Mouse (Mus musculus): ENCODE results near the gene Cdhr5.
"Not testable (repeated sequence)": the region's sequence is repeated elsewhere in the genome, so short reads cannot be mapped to it uniquely, and the experiment has no call there.

The Cdhr5 gene

DNA sequence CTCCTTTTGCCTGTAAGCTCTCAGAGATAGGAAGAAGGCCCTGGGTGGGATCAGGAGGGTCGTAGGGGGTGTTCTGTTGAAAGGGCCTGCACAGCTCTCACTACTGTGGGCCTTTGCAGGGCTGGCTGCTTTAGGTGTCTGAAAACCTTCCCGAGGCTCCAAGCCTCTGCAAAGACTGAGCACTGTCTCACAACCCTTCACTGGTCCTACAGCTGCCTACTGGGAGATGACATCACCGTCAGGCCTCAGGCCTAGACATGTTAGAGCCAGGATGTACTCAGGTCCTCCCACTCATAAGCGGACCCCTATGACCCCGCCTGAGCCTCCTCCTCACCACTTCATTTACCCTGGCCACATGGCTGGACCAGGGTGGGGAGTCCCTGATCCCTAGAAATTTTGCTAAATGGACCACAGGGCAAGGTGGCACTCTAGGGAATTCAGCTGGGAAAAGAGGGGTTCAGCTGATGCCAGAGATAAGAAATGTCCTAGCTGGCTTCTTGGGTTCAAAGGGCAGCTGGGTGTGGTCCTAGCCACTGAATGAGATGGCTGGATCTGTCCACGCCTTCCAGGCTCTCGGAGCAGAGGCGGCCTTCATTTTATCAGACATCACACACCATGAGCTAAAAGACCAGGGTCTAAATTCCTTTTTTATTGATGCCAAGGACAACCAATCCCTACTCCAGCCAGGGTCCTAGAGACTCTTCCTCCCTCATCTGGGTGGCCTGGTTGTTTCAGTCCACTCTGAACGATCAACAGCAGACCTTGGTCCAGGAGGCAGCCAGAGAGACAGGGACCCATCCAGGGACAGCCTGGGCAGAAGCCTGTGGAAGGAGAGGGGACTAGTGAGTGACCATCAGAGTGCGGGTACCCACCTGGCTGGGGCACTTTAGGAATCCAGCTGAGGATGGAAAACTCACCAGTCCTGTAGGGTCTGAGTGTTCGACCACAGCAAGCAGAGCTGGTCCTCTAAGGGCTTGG is 1.4 kb upstream of the Cdhr5 start:
- DNase-seq (ENCODE audit: low spot score), result peak; percentile 63

GRCm38 (mm10) chr7:141275356-141275755 is 1.2 kb downstream of the Cdhr5 start:
- DNase-seq (ENCODE audit: low spot score), result no peak

GRCm38 (mm10) chr7:141270631-141271030 is 6.0 kb downstream of the Cdhr5 start:
- DNase-seq (ENCODE audit: low spot score), result no peak

- no peak for DNase-seq (ENCODE audit: low spot score)
Observed at GRCm38 (mm10) chr7:141269273-141269545, 7.4 kb downstream of the Cdhr5 start.

DNA sequence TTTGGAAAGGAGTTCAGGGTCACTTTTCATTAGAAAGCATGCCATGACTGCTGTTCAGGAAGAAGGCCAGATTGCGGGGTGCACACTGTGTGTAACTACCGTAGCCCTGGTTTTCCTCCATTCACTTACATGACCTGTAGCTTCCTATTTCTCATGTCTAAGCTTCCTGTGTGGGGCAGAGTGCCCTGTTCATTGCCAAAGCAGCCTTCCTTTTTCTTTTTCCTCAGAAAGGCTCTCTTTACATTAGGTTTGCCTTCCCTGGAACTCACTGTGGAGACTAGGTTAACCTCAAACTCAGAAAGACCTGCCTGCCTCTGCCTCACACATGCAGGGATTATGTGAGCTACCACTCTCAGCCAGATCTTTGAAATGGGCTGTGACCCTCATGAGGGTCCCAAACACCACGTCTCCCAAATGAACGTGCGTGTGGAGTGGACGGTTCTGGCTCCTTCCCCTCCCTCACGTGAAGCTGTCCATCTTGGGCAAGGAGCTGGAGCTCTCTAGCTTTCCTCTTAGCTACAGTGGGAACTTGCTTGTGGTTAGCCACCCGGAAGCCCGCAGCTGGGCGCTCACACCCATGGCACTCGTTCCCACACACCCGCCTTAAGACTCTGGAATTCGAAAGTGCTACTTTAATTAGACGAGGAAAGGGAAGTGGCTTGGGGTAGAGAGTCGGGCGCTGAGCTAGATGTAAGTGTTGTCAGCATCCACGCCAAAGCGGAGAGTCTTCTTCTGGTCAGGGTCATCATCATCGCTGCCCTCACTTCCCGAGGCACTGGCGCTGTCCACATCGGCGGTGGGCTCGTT is 7.9 kb downstream of the Cdhr5 start:
- DNase-seq (ENCODE audit: low spot score), result no peak

DNA sequence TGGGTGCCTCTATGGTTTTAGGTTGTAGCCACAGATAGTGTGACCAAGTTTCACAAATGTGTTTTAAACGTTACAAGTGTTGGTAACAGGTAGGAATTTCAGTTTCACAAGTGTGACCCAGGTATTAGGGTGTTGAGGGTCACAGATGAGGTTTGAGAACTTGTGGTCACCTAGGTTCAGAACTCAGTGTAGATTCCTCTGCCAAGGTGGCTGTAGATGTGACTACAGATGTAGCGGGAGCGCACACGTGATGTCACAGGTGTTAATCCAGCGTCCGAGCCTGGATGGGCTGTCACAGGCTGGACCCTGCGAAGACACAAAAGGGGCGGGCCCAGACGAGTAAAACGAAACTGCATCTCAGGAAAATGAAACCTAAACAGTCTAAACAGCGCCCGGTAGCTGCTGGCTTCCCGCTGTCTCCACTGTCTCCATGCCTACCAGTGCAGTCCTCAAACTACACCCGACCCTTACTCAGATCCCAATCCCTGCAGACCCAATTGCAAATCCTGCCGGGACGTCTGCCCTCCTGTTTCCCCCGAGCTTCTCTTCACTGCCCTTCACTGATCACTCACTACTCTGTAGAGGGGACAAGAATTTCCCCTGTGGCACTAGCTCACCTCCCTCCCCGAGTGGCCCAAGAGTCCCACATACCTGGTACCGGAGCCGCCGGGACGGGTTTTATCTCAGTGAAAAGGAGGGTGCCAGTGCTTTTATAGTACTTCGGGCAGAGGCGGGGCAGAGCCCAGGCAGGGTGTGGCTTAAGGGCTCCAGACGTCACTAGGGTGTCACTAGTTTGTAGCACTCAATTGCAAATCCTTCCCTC is 10.6 kb downstream of the Cdhr5 start, which contains the start of gene Irf7:
Gene Irf7 (minus strand): TSS at position 743 of the 823 bp plus-strand sequence.
- DNase-seq (ENCODE audit: low spot score), result no peak

DNA sequence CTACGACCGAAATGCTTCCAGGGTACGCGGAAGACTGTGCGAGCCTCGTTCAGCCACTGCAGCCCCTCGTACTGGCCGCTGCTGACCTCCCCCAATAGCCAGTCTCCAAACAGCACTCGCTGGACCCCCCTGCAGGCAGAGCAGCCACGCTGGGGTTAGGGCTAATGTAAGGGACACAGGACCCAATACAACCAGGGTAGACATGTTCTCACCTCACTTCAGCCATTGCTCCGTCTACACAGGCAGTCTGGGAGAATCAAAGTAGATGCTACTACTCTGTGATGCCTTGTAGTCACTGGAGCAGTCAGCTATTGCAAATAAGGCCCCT is 11.2 kb downstream of the Cdhr5 start:
- no peak for DNase-seq (ENCODE audit: low spot score)

DNA sequence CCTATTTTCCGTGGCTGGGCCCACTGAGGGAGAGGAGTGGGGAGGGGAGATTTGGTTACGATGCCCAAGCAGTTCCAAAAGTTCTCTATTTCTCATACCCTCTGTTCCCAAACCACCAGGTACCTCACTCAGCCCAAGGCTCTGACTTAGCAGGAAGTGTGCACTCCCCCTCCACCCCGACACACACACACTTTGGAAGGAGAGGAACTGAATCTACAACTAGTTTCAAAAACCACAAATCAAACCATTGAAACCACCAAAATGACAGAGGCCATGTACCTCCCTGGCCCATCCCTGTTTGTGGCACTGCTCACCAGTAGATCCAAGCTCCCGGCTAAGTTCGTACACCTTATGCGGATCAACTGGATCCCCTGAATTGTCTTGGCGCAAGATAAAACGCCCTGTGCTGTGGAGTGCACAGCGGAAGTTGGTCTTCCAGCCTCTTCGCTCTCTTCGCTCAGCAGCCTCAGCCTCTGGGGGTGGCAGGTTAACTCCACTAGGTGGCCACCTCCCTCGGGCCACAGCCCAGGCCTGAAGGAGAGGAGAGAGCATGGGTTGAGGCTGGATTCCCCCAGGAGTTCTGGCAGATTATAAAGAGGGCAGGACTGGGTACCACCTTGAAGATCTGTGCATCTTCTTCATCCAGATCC is 11.7 kb downstream of the Cdhr5 start:
- peak; percentile 43 for DNase-seq (ENCODE audit: low spot score)

- DNase-seq (ENCODE audit: low spot score), result no peak
Observed at GRCm38 (mm10) chr7:141264041-141264700, 12.4 kb downstream of the Cdhr5 start.

DNA sequence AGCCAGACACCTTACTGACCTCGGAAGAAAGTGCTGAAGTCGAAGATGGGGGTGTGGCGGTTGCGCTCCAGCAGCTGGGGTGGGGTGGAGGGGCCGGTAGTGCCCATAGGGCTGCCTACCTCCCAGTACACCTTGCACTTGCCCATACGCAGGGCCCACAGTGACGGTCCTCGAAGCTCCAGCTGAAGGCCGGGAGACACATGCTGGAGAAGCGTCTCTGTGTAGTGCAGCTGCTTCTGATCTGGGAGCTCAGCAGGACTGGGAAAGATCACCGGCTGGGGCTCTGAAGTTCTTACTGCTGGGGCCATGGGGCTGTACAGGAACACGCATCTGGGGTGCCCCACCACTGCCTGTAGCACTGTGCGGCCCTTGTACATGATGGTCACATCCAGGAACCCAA is 12.9 kb downstream of the Cdhr5 start:
- no peak for DNase-seq (ENCODE audit: low spot score)

DNA sequence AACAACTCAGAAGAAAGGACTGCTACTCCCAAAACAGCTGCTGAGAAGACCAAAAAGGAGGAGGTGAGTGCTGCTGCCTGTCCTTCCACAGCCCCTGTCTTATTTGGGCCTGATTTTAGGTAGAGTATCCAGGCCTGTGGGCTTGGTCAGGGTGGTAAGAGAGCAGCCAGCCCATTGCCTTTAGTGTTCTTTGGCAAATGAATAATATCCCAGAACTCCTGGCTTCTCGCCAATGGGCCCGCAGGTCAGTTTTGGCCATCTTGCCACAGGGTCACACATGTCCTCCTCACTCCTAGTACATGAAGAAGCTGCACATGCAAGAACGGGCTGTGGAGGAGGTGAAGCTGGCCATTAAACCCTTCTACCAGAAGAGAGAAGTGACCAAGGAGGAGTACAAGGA is 15.1 kb downstream of the Cdhr5 start:
- no peak for DNase-seq (ENCODE audit: low spot score)

DNA sequence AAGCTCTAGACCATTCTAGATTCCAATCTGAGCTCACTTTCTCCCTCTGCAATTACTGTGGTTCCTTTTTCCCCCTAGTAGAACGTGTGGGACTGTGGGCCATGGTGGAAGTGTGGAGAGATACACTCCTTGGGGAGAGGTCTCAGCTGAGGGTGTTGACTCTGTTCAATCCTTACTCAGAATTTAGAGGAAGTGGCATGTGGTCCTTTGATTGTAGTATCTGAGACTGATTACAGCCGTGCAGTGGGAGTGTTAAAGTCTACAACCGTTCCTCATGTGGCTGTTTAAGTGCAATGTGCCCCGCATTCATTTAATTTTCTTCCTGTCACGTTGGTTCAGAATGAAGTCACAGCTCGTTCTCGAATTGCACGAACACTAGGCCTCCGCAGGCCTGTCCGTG is 20.4 kb downstream of the Cdhr5 start:
- no peak for DNase-seq (ENCODE audit: low spot score)

GRCm38 (mm10) chr7:141250486-141250885 is 26.1 kb downstream of the Cdhr5 start:
- not testable (repeated sequence) for DNase-seq (ENCODE audit: low spot score)

DNA sequence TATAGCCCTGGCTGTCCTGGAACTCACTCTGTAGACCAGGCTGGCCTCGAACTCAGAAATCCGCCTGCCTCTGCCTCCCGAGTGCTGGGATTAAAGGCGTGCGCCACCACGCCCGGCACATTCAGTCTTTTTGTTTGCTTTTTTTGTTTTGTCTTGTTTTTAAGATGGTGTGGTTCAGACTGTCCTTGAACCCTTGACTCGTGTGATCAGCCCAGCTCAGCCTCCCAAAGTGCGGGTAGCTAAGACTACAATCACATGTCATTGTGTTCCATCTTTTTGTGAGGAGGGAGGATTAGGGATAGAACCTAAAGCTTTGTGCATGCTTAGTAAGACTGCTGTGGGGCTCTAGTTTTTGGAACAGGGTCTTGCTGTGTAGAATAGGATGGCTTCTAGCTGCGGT is 45.0 kb downstream of the Cdhr5 start:
- no peak for DNase-seq (ENCODE audit: low spot score)

- no peak for DNase-seq (ENCODE audit: low spot score)
Observed at GRCm38 (mm10) chr7:141231111-141231510, 45.5 kb downstream of the Cdhr5 start.

DNA sequence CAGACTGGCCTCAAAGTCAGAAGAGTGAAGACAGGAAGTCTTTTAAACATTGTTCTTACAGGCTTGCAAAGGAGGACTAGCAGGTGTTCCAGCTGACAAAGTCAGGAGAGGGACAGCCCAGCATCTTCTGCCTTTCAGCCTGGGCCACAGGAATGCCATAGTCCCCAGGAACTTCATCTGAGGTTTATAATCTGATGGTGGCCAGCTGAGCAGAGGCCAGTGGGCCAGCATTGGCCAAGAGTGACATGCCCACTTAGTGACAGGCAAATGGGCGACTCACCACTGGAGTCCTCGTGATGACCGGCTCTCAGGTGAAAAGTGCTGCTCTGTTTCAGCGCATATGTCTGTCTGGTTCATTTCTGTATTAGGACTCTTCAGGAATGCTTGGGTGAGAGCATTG is 46.0 kb downstream of the Cdhr5 start:
- no peak for DNase-seq (ENCODE audit: low spot score)

DNA sequence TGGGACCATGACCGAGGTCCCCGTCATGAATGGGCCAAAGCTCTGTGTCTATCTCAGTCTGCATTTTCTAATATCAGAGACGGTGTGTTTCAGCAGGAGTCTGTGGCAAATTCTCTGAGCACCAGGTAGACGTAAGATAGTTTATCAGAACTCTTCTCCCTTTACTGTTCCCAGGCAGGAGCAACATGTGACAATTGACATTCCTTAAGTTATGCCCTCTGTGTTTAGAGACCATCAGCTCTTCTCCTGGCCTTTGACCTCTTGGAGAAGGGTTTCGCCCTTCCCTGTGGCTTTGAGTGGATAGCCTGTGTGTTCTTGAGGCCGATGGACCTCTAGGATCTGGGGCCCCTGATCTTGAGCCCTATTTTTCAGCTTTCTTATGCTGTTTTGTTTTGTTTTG is 46.9 kb downstream of the Cdhr5 start:
- DNase-seq (ENCODE audit: low spot score), result peak; percentile 64

DNA sequence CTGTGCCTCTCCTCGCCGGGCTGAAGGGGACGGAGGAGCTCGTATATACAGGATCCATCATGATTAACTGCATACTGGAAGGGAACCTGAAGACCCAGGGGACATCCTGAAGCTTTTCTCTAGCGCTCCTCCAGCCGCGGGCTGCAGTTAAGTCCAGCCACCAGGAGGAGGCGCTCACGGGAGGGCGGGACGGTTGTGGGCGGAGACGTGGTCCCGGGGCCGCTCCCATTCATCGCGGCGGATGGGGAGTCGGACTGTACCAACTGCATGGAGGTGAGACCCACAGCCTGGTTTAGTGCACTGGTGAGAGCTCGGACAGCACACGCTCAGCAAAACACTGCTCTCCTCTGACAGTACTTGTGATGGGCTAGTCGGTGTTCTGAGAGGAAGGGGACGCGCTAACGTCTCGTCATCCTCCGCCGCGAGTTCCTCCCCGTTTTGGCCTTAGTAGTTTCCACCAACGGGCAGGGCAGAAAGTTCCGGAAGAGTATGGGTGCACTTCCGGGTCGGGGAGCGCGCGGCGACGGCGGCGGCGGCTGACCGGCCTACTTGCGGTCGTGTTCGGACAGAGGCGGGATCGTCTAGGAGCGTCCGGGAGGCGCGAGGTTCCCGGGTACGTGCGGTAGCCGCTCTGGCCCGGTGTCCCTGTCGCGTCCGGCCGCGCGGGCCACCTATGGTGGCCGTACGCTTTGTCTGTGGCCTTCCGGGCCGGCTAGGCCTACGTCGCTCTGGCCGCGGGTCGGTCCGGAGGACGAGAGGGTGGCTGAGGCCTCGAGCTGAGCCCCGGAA is 48.1 kb downstream of the Cdhr5 start, which contains the start of gene Phrf1:
Gene Phrf1 (plus strand): TSS at position 506 of the 789 bp plus-strand sequence.
- peak; percentile 89 for DNase-seq (ENCODE audit: low spot score)

- DNase-seq (ENCODE audit: low spot score), result no peak
Observed at GRCm38 (mm10) chr7:141227796-141228195, 48.8 kb downstream of the Cdhr5 start.

DNA sequence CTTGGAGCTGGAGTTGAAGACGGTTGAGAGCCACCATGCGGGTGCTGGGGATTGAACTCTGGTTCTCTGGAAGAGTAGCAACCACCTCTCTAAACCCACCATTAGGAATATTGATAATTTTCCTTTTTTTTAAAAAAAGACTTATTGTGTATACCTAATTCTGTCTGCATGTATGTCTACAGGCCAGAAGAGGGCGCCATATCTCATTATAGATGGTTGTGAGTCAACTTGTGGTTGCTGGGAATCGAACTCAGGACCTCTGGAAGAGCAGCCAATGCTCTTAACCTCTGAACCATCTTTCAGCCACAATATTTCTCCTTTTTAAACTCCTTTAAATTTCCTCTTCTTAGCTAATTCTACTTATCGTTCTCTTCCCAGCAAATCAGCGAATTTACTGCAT is 50.1 kb downstream of the Cdhr5 start:
- no peak for DNase-seq (ENCODE audit: low spot score)
